Mouse (Mus musculus) fibroblast of lung, adult 2 months (primary cell): Measurements from ENCODE around the gene Skap2.

Source experiments
- DNase-seq: peaks from one replicate; pipeline ENCODE4 v3.0.0-alpha.2; 2011; ENCODE audit warnings: low read depth

Skap2 gene

GRCm38 (mm10) chr6:51889824-51890223 lies 122.5 kb downstream of the Skap2 start:
- DNase-seq = no peak

GRCm38 (mm10) chr6:51886902-51887431 lies 125.4 kb downstream of the Skap2 start:
- DNase-seq = peak; percentile 18

GRCm38 (mm10) chr6:51882880-51883274 lies 129.5 kb downstream of the Skap2 start:
- DNase-seq = no peak

- DNase-seq = no peak
Observed at GRCm38 (mm10) chr6:51882266-51882879, 130.0 kb downstream of the Skap2 start.

GRCm38 (mm10) chr6:51881181-51881968 lies 131.0 kb downstream of the Skap2 start:
- no peak for DNase-seq

- no peak for DNase-seq
Observed at GRCm38 (mm10) chr6:51880778-51881177, 131.6 kb downstream of the Skap2 start.

- DNase-seq = no peak
Observed at GRCm38 (mm10) chr6:51878551-51878950, 133.8 kb downstream of the Skap2 start.

GRCm38 (mm10) chr6:51876841-51877553 lies 135.4 kb downstream of the Skap2 start:
- no peak for DNase-seq

GRCm38 (mm10) chr6:51875884-51876626 lies 136.3 kb downstream of the Skap2 start:
- DNase-seq = peak; percentile 49

- no peak for DNase-seq
Observed at GRCm38 (mm10) chr6:51874035-51874434, 138.3 kb downstream of the Skap2 start.

GRCm38 (mm10) chr6:51871135-51871534 lies 141.2 kb downstream of the Skap2 start:
- no peak for DNase-seq

GRCm38 (mm10) chr6:51870294-51870693 lies 142.1 kb downstream of the Skap2 start:
- DNase-seq = no peak

- DNase-seq = no peak
Observed at GRCm38 (mm10) chr6:51866596-51866995, 145.8 kb downstream of the Skap2 start.

GRCm38 (mm10) chr6:51863508-51863907 lies 148.8 kb downstream of the Skap2 start:
- DNase-seq = no peak

- no peak for DNase-seq
Observed at GRCm38 (mm10) chr6:51860300-51860699, 152.0 kb downstream of the Skap2 start.

GRCm38 (mm10) chr6:51857821-51858220 lies 154.5 kb downstream of the Skap2 start:
- DNase-seq = peak; percentile 74

- DNase-seq = no peak
Observed at GRCm38 (mm10) chr6:51853291-51853690, 159.1 kb downstream of the Skap2 start.

- no peak for DNase-seq
Observed at GRCm38 (mm10) chr6:51852643-51853042, 159.7 kb downstream of the Skap2 start.

GRCm38 (mm10) chr6:51851544-51851943 lies 160.8 kb downstream of the Skap2 start:
- no peak for DNase-seq

GRCm38 (mm10) chr6:51850030-51850817 lies 162.1 kb downstream of the Skap2 start:
- DNase-seq = no peak

- DNase-seq = no peak
Observed at GRCm38 (mm10) chr6:51849561-51849960, 162.8 kb downstream of the Skap2 start.
